Mouse (Mus musculus): ENCODE results near the gene D5Ertd579e.

The D5Ertd579e gene

DNA sequence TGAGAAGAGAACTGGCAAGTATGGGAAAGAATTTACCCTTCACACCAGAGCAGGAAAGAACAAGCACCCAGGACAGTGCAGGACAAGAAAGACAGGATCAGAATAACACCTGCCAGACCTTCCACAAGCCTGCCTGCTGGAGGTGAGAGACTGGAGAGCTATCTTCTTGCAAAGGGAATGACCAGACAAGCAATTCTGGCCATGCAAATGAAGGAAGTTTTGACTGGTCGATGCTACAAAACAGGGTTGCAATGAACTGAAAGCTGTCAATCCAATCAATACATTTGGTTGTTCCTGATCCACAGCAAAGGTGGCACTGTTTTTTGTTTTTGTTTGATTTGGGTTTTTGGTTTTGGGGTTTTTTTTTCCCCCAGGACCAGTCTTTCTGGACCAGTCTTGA lies 12.2 kb downstream of the D5Ertd579e start:
- no peak overlapping the region for H3K4me3 ChIP-seq (replicated peaks; ENCODE audit: low read length)
- no peaks in the 10 kb centered on the region for H3K27me3 ChIP-seq (ENCODE audit: insufficient read depth, low read length)
- peaks cover 9% of the 10 kb centered on the region; the same call in 1 of the 2 replicates for H3K4me1 ChIP-seq (replicated peaks; ENCODE audit: low read depth, low read length)
- H3K9me3 ChIP-seq (ENCODE audit: low read length) = no peaks in the 10 kb centered on the region
- H3K36me3 ChIP-seq (ENCODE audit: insufficient read depth, low read length) = no peaks in the 10 kb centered on the region
- no peak for TF ChIP-seq CTCF (conservative IDR thresholded peaks at IDR 0.05; ENCODE audit: low read length)
- no peak for TF ChIP-seq POU5F1 (IDR thresholded peaks at IDR 0.05; ENCODE audit: borderline replicate concordance, low read length)
- no peak for TF ChIP-seq NANOG (IDR thresholded peaks at IDR 0.05; ENCODE audit: borderline replicate concordance, low read length)

DNA sequence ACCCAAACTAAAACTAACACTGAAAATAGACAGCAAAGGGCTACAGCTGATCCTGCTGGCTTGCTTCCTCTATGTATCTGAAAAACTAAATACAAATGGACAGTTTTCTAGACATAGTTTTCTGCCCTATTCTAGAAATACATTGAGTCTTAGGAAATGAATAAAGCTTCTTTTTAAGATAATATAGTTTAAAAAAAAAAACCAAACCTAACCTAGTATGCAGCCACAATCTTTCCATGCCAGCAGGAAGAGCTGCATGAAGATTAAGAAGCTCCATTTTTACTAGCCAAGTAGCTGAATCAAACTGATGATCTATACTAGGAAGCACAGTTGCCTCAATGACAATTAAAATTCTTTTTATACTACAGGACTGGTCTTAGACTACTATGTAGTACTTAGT lies 14.6 kb downstream of the D5Ertd579e start:
- H3K9me3 ChIP-seq (ENCODE audit: low read length) = no peaks in the 10 kb centered on the region
- no peak overlapping the region for H3K4me3 ChIP-seq (replicated peaks; ENCODE audit: low read length)
- no peak for TF ChIP-seq CTCF (conservative IDR thresholded peaks at IDR 0.05; ENCODE audit: low read length)
- no peak for TF ChIP-seq POU5F1 (IDR thresholded peaks at IDR 0.05; ENCODE audit: borderline replicate concordance, low read length)
- no peak for TF ChIP-seq NANOG (IDR thresholded peaks at IDR 0.05; ENCODE audit: borderline replicate concordance, low read length)
- H3K36me3 ChIP-seq (ENCODE audit: insufficient read depth, low read length) = no peaks in the 10 kb centered on the region
- H3K4me1 ChIP-seq (replicated peaks; ENCODE audit: low read depth, low read length) = peaks cover 9% of the 10 kb centered on the region; the same call in 1 of the 2 replicates
- H3K27me3 ChIP-seq (ENCODE audit: insufficient read depth, low read length) = no peaks in the 10 kb centered on the region

DNA sequence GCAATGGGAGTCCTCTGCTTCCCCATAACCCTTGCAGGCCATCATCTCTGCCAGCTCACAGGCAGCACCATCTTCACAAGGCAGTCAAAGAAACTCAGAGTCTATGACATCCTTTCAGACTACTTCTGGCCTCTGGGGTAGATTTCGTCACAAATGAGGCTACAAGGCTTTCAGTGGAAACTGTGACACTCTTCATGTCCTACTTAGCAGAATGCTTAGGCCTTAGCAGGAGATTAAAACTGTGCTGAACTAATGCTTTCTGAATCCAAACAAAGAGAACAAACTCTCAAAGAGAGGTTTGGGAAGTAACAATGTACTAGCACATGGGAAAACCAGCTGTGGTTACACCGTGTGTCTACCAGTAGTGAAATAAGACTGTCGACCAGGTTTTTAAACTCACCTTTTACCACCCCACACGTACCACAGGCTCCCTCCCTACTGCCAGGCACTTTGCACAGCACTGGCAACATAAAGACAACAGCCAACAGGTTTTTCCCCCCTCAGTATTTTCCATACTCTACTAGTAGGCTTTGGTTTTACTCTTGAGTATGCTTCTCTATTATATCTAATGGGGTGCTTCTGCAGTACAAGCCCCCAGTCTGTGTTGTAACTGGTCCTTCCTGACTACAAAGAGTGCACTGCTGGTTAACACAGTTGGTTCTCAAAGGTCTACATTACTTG lies 15.8 kb downstream of the D5Ertd579e start:
- Histone ChIP-seq H3K4me3 (replicated peaks; ENCODE audit: low read length) (no peak overlapping the region), H3K27me3 (ENCODE audit: insufficient read depth, low read length) (no peaks in the 10 kb centered on the region), H3K4me1 (replicated peaks; ENCODE audit: low read depth, low read length) (0 out of 2 replicates have a peak, but pooled peaks cover 9% of the 10 kb centered on the region), H3K36me3 (ENCODE audit: insufficient read depth, low read length) (no peaks in the 10 kb centered on the region), H3K9me3 (ENCODE audit: low read length) (no peaks in the 10 kb centered on the region)
- TF ChIP-seq CTCF (conservative IDR thresholded peaks at IDR 0.05; ENCODE audit: low read length) = no peak
- no peak for TF ChIP-seq POU5F1 (IDR thresholded peaks at IDR 0.05; ENCODE audit: borderline replicate concordance, low read length)
- no peak for TF ChIP-seq NANOG (IDR thresholded peaks at IDR 0.05; ENCODE audit: borderline replicate concordance, low read length)

DNA sequence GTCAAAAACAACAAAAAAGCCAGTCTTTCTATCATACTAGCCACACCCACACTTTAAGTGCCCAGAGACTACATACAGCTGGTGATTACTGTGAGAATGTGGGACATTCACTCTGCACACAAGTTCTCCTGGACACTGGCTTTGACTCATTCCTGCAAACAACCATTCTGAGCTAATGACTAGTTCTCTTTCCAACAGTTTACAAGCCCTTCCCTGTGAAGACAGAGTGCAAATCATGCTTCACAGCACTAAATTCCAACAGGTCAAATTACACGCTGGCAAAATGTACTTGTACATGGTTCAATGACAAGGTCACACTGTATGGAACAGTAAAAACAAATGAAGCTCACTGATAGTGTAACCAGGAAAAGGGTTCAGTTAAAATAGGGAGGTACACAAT lies 17.0 kb downstream of the D5Ertd579e start:
- no peaks in the 10 kb centered on the region for H3K9me3 ChIP-seq (ENCODE audit: low read length)

DNA sequence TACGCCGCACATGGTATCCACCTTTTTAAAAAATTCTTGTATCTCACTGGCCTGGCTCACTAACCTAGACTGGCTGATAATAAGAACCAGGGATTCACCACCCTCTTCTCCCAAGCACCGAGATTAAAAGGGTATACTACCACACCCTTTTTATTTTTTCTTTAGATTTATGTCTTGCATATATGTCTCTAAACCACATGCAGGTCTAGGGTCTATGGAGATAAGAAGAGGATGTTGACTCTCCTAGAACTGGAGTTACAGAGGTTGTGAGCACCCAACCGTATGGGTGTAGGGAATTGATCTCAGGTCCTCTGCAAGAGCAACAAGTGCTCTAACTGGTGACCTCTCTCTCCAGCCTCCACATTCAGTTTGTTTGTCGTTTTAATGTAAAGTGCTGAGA lies 17.9 kb downstream of the D5Ertd579e start:
- 0 out of 2 replicates have a peak, but pooled peaks cover 6% of the 10 kb centered on the region for H3K4me1 ChIP-seq (replicated peaks; ENCODE audit: low read depth, low read length)
- TF ChIP-seq POU5F1 (IDR thresholded peaks at IDR 0.05; ENCODE audit: borderline replicate concordance, low read length) (no peak), CTCF (conservative IDR thresholded peaks at IDR 0.05; ENCODE audit: low read length) (no peak), NANOG (IDR thresholded peaks at IDR 0.05; ENCODE audit: borderline replicate concordance, low read length) (no peak)

More for the DNA sequence above, 17.0 kb downstream of the D5Ertd579e start:
- Histone ChIP-seq H3K4me1 (replicated peaks; ENCODE audit: low read depth, low read length) (0 out of 2 replicates have a peak, but pooled peaks cover 9% of the 10 kb centered on the region), H3K4me3 (replicated peaks; ENCODE audit: low read length) (no peak overlapping the region), H3K36me3 (ENCODE audit: insufficient read depth, low read length) (no peaks in the 10 kb centered on the region), H3K27me3 (ENCODE audit: insufficient read depth, low read length) (no peaks in the 10 kb centered on the region)
- no peak for TF ChIP-seq POU5F1 (IDR thresholded peaks at IDR 0.05; ENCODE audit: borderline replicate concordance, low read length)
- no peak for TF ChIP-seq CTCF (conservative IDR thresholded peaks at IDR 0.05; ENCODE audit: low read length)
- no peak for TF ChIP-seq NANOG (IDR thresholded peaks at IDR 0.05; ENCODE audit: borderline replicate concordance, low read length)

DNA sequence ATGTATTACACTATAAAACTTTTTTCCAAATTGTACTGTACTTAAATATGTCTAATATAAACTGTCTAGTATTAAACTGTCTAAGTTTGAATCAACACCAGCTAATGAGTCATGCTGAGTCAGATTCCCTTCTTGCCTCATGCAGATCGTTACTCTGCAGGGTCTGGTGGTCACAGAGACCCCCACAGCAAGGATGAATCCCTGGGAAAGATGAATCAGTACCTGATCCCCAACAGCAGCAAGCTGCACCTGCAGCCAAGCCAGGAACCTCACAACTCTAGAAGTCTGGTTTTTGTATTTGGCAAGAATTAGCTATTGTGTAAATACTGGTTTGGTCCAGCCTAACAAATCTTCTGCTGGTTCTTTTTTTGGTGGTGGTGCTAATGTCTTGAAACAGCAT lies 20.4 kb downstream of the D5Ertd579e start:
- Histone ChIP-seq H3K4me3 (replicated peaks; ENCODE audit: low read length) (no peak overlapping the region), H3K9me3 (ENCODE audit: low read length) (no peaks in the 10 kb centered on the region), H3K36me3 (ENCODE audit: insufficient read depth, low read length) (peaks cover 7% of the 10 kb centered on the region), H3K4me1 (replicated peaks; ENCODE audit: low read depth, low read length) (0 out of 2 replicates have a peak, but pooled peaks cover 6% of the 10 kb centered on the region), H3K27me3 (ENCODE audit: insufficient read depth, low read length) (no peaks in the 10 kb centered on the region)
- TF ChIP-seq POU5F1 (IDR thresholded peaks at IDR 0.05; ENCODE audit: borderline replicate concordance, low read length) (no peak), CTCF (conservative IDR thresholded peaks at IDR 0.05; ENCODE audit: low read length) (no peak), NANOG (IDR thresholded peaks at IDR 0.05; ENCODE audit: borderline replicate concordance, low read length) (no peak)

More for the DNA sequence above, 17.9 kb downstream of the D5Ertd579e start:
- Histone ChIP-seq H3K9me3 (ENCODE audit: low read length) (no peaks in the 10 kb centered on the region), H3K36me3 (ENCODE audit: insufficient read depth, low read length) (no peaks in the 10 kb centered on the region), H3K27me3 (ENCODE audit: insufficient read depth, low read length) (no peaks in the 10 kb centered on the region), H3K4me3 (replicated peaks; ENCODE audit: low read length) (no peak overlapping the region)

DNA sequence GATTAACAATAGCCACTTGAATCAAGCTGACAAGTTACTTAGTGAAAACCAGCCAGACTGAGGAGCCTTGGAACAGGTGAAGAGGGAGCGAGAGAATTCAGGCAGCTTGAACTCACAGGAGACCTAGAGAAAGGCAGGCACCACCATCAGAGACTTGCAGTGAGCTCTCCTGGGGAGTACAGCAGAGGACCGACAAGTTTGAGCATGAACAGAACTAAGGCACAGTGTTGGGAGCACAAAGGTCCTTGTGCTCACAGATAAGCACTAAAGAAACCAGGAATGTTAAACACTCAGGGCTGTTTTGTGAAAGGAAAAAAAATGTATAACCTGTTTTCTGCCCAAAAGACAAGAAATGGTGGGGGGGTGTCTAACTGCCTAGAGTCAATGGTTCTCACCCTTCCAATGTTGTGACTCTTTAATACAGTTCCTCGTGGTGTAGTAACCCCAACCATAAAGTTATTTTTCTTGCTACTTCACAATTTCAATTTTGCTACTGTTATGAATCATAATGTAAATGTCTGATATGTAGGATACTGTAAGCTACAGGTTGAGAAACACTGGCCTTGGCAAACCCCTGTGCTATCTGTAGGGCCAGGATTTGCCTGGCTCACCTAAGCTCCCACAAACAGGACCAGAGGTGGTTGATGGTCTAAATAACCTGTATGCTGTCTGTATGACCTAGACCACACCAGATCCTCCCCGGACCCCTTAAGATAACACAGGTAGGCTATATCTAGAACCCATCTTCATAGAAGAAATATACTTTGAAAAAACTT lies 21.0 kb downstream of the D5Ertd579e start:
- H3K4me1 ChIP-seq (replicated peaks; ENCODE audit: low read depth, low read length) = 0 out of 2 replicates have a peak, but pooled peaks cover 6% of the 10 kb centered on the region
- peaks cover 12% of the 10 kb centered on the region for H3K36me3 ChIP-seq (ENCODE audit: insufficient read depth, low read length)
- H3K9me3 ChIP-seq (ENCODE audit: low read length) = no peaks in the 10 kb centered on the region
- TF ChIP-seq NANOG (IDR thresholded peaks at IDR 0.05; ENCODE audit: borderline replicate concordance, low read length) (no peak), POU5F1 (IDR thresholded peaks at IDR 0.05; ENCODE audit: borderline replicate concordance, low read length) (no peak), CTCF (conservative IDR thresholded peaks at IDR 0.05; ENCODE audit: low read length) (no peak)
- no peaks in the 10 kb centered on the region for H3K27me3 ChIP-seq (ENCODE audit: insufficient read depth, low read length)
- H3K4me3 ChIP-seq (replicated peaks; ENCODE audit: low read length) = no peak overlapping the region

Data from E14TG2a.4 (cell line).